In the genomic region with DNA sequence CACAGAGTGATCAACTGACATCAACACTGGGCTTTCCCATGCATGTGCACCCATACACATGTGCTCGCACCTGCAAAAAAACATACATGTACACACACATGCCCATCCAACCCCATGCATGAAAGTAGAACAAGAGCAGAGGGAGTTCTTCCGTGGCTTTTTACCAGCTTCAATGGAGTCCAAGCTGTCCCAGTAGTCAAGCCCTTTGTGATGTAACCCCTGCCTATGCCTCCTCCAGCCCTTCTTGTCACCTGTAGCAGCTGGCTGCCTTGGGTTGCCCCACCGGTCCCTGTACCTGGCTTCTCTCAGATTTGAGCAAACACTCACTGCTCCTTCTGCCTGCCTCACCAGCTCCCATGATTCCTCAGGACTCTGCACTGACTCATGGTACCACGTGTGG, we compare ENCODE assay signal across 33 mouse cellular contexts. TPM values are rescaled to one million over a fixed set of nuclear protein-coding genes. Genes with fewer than 3 reads are reported as not detected.
"Had no signal": no experiment of that assay in that cellular context is flagged by ENCODE, and none has a peak within 500 bp of the region (broad histone marks: within the 10 kb centered on the region; RNA-seq: fewer than 3 reads in every experiment).

No protein-coding gene starts in this region.

- ATAC-seq: forebrain, embryonic 13.5 days; forebrain, embryonic 14.5 days; forebrain, embryonic 15.5 days; forebrain, embryonic 16.5 days; forebrain, postnatal 0 days had no signal

- H3K9ac ChIP-seq: embryonic facial prominence, embryonic 12.5 days; embryonic facial prominence, embryonic 13.5 days; embryonic facial prominence, embryonic 15.5 days; forebrain, embryonic 12.5 days; forebrain, embryonic 13.5 days; forebrain, embryonic 15.5 days; forebrain, postnatal 0 days had no signal

- H3K36me3 ChIP-seq: embryonic facial prominence, embryonic 10.5 days; embryonic facial prominence, embryonic 12.5 days; embryonic facial prominence, embryonic 13.5 days; embryonic facial prominence, embryonic 15.5 days; forebrain, embryonic 10.5 days; forebrain, embryonic 12.5 days; forebrain, embryonic 15.5 days had no signal

- H3K4me2 ChIP-seq: embryonic facial prominence, embryonic 12.5 days; embryonic facial prominence, embryonic 13.5 days; embryonic facial prominence, embryonic 15.5 days; forebrain, embryonic 12.5 days; forebrain, embryonic 13.5 days; forebrain, embryonic 15.5 days had no signal

- H3K4me1 ChIP-seq: embryonic facial prominence, embryonic 10.5 days; embryonic facial prominence, embryonic 12.5 days; embryonic facial prominence, embryonic 13.5 days; embryonic facial prominence, embryonic 15.5 days; forebrain, embryonic 12.5 days; forebrain, embryonic 13.5 days; forebrain, embryonic 15.5 days had no signal

- H3K27ac ChIP-seq: embryonic facial prominence, embryonic 10.5 days; embryonic facial prominence, embryonic 12.5 days; embryonic facial prominence, embryonic 13.5 days; embryonic facial prominence, embryonic 15.5 days; forebrain, embryonic 10.5 days; forebrain, embryonic 12.5 days; forebrain, embryonic 13.5 days; forebrain, embryonic 15.5 days; gastrocnemius, adult 2 months had no signal

- H3K9me3 ChIP-seq: embryonic facial prominence, embryonic 10.5 days; embryonic facial prominence, embryonic 12.5 days; embryonic facial prominence, embryonic 13.5 days; embryonic facial prominence, embryonic 15.5 days; forebrain, embryonic 10.5 days; forebrain, embryonic 12.5 days; forebrain, embryonic 13.5 days; forebrain, embryonic 15.5 days had no signal

- H3K27me3 ChIP-seq: embryonic facial prominence, embryonic 12.5 days; embryonic facial prominence, embryonic 13.5 days; embryonic facial prominence, embryonic 15.5 days; forebrain, embryonic 12.5 days; forebrain, embryonic 13.5 days; forebrain, embryonic 15.5 days had no signal

- H3K4me3 ChIP-seq: embryonic facial prominence, embryonic 10.5 days; embryonic facial prominence, embryonic 12.5 days; embryonic facial prominence, embryonic 13.5 days; embryonic facial prominence, embryonic 15.5 days; erythroblast, embryonic 14.5 days; forebrain, embryonic 10.5 days; forebrain, embryonic 12.5 days; forebrain, embryonic 13.5 days; forebrain, embryonic 15.5 days; gastrocnemius, adult 2 months had no signal

- DNase-seq: cerebellum, adult 18-20 months; cerebellum, adult 8-10 months; cerebellum, adult 9-10 months; cerebellum, adult 9-11 months; cerebellum, postnatal 10 days; cerebellum, postnatal 14 days; cerebellum, postnatal 36 days; embryo, embryonic 11 days; forebrain, postnatal 0 days; gastrocnemius, adult 2 months; gastrocnemius, postnatal 10 days; gastrocnemius, postnatal 14 days; gastrocnemius, postnatal 25 days; gastrocnemius, postnatal 36 days had no signal

RNA-seq across cellular contexts. Expression of gene Sult6b2, which starts 40.8 kb away (rescaled TPM):
- total RNA-seq: common myeloid progenitor, adult 5-6 weeks; gastrocnemius, adult 18-20 months; gastrocnemius, adult 2 months; gastrocnemius, adult 8-10 months; gastrocnemius, postnatal 10 days; gastrocnemius, postnatal 14 days; gastrocnemius, postnatal 25 days; gastrocnemius, postnatal 36 days; gastrocnemius, postnatal 4 days; granulocyte monocyte progenitor cell, adult 5-6 weeks had no signal
- polyA plus RNA-seq: embryonic facial prominence, embryonic 10.5 days; embryonic facial prominence, embryonic 11.5 days; embryonic facial prominence, embryonic 12.5 days; embryonic facial prominence, embryonic 13.5 days; embryonic facial prominence, embryonic 14.5 days; embryonic facial prominence, embryonic 15.5 days; erythroblast, embryonic 14.5 days; forebrain, embryonic 13.5 days; gonadal fat pad, adult 2 months had no signal
